Mouse (Mus musculus) intestine, embryonic 15.5 days (tissue): Measurements from ENCODE around the gene Nid2. TPM values are rescaled to one million over a fixed set of nuclear protein-coding genes. Genes with fewer than 3 reads are reported as not detected.

ENCODE experiments used
- ATAC-seq: fragments of 200-750 bp; cut with Nextera tagmentation; 2 replicates; pipeline ENCODE4 v1.8.0; 2017; ENCODE audit warnings: moderate TSS enrichment, moderate library complexity
- H3K27ac ChIP-seq: fragments of 300-500 bp; sonication (generic); 2 replicates; pipeline ENCODE4 v1.5.1; 2015; ENCODE audit warnings: mild to moderate bottlenecking, inconsistent platforms
- H3K27me3 ChIP-seq: fragments of 300-500 bp; sonication (generic); replicated peaks from 2 replicates; pipeline ENCODE4 v1.6.1; 2015; ENCODE audit warnings: inconsistent platforms
- H3K36me3 ChIP-seq: fragments of 300-500 bp; sonication (generic); 2 replicates; pipeline ENCODE4 v1.6.1; 2015; ENCODE audit warnings: inconsistent platforms
- H3K4me1 ChIP-seq: fragments of 300-500 bp; sonication (generic); replicated peaks from 2 replicates; pipeline ENCODE4 v1.6.1; 2015; ENCODE audit warnings: inconsistent platforms
- H3K4me2 ChIP-seq: fragments of 300-500 bp; sonication (generic); replicated peaks from 2 replicates; pipeline ENCODE4 v1.6.1; 2015; ENCODE audit warnings: mild to moderate bottlenecking, inconsistent platforms
- H3K4me3 ChIP-seq: fragments of 300-500 bp; sonication (generic); replicated peaks from 2 replicates; pipeline ENCODE4 v1.5.1; 2015; ENCODE audit warnings: inconsistent platforms
- H3K9ac ChIP-seq: fragments of 300-500 bp; sonication (generic); 2 replicates; pipeline ENCODE4 v1.6.1; 2015; ENCODE audit warnings: inconsistent platforms
- H3K9me3 ChIP-seq: fragments of 300-500 bp; sonication (generic); 2 replicates; pipeline ENCODE4 v1.6.1; 2016; ENCODE audit warnings: inconsistent platforms
- WGBS: fragments of 180-500 bp; shearing (Covaris S2); methylation state at CpG from one replicate; pipeline ENCODE4 v1.1.7; 2015; 5-methylcytosine and 5-hydroxymethylcytosine counted together
- polyA plus RNA-seq: library from polyadenylated mRNA; unstranded; fragments of >200 nt; fragmentation: Nextera tagmentation; extraction: Ambion mirVana; gene quantifications from 2 replicates; pipeline ENCODE4 v1.2.1, GENCODE M21; 2015

The Nid2 gene
- polyA plus RNA-seq, 1 experiment from 2014 or later = 76.8 TPM

- Histone ChIP-seq H3K27ac (peak overlapping the region; percentile 60; the same call in 1 of the 2 replicates), H3K4me2 (no peak overlapping the region), H3K4me3 (no peak overlapping the region), H3K36me3 (no peaks in the 10 kb centered on the region), H3K4me1 (peaks cover 13% of the 10 kb centered on the region; the same call in 1 of the 2 replicates), H3K27me3 (no peaks in the 10 kb centered on the region), H3K9me3 (no peaks in the 10 kb centered on the region), H3K9ac (no peak overlapping the region)
- peak; percentile 77; the same call in 1 of the 2 replicates for ATAC-seq
- WGBS = 49% methylated on average over 7 of the region's 7 CpGs
Measured at GRCm38 (mm10) chr14:19728737-19729136, 22.3 kb upstream of the Nid2 start.

- no peak overlapping the region for H3K4me3 ChIP-seq
- ATAC-seq = no peak
- no peak overlapping the region for H3K27ac ChIP-seq
- H3K27me3 ChIP-seq = no peaks in the 10 kb centered on the region
- H3K36me3 ChIP-seq = no peaks in the 10 kb centered on the region
- H3K4me1 ChIP-seq = peaks cover 16% of the 10 kb centered on the region; the same call in 1 of the 2 replicates
- H3K4me2 ChIP-seq = no peak overlapping the region
- H3K9me3 ChIP-seq = no peaks in the 10 kb centered on the region
- no peak overlapping the region for H3K9ac ChIP-seq
- 78% methylated on average over 2 of the region's 2 CpGs for WGBS
Measured at GRCm38 (mm10) chr14:19732097-19732496, 19.0 kb upstream of the Nid2 start.

GRCm38 (mm10) chr14:19733490-19734282, 17.4 kb upstream of the Nid2 start:
- Histone ChIP-seq H3K27ac (peak overlapping the region; percentile 59), H3K36me3 (no peaks in the 10 kb centered on the region), H3K4me1 (peaks cover 11% of the 10 kb centered on the region; the same call in 1 of the 2 replicates), H3K9me3 (no peaks in the 10 kb centered on the region), H3K9ac (no peak overlapping the region), H3K4me3 (no peak overlapping the region), H3K4me2 (no peak overlapping the region), H3K27me3 (no peaks in the 10 kb centered on the region)
- ATAC-seq = peak; percentile 53
- 45% methylated on average over 4 of the region's 4 CpGs for WGBS

GRCm38 (mm10) chr14:19735303-19735702, 15.8 kb upstream of the Nid2 start:
- 53% methylated on average over 6 of the region's 6 CpGs for WGBS
- H3K27me3 ChIP-seq = no peaks in the 10 kb centered on the region
- H3K4me3 ChIP-seq = no peak overlapping the region
- H3K4me2 ChIP-seq = no peak overlapping the region
- H3K36me3 ChIP-seq = no peaks in the 10 kb centered on the region
- peaks cover 8% of the 10 kb centered on the region; the same call in 1 of the 2 replicates for H3K4me1 ChIP-seq
- no peak for ATAC-seq
- H3K9ac ChIP-seq = no peak overlapping the region
- no peak overlapping the region for H3K27ac ChIP-seq
- no peaks in the 10 kb centered on the region for H3K9me3 ChIP-seq

GRCm38 (mm10) chr14:19737568-19737967, 13.5 kb upstream of the Nid2 start:
- Histone ChIP-seq H3K27me3 (no peaks in the 10 kb centered on the region), H3K36me3 (no peaks in the 10 kb centered on the region), H3K4me1 (peaks cover 8% of the 10 kb centered on the region; the same call in 1 of the 2 replicates), H3K4me2 (no peak overlapping the region), H3K4me3 (no peak overlapping the region), H3K9ac (no peak overlapping the region), H3K27ac (peak overlapping the region; percentile 78), H3K9me3 (no peaks in the 10 kb centered on the region)
- no peak for ATAC-seq

GRCm38 (mm10) chr14:19738094-19738843, 12.8 kb upstream of the Nid2 start:
- Histone ChIP-seq H3K4me3 (no peak overlapping the region), H3K36me3 (no peaks in the 10 kb centered on the region), H3K4me2 (no peak overlapping the region), H3K9me3 (no peaks in the 10 kb centered on the region), H3K27me3 (no peaks in the 10 kb centered on the region), H3K4me1 (peaks cover 8% of the 10 kb centered on the region; the same call in 1 of the 2 replicates), H3K27ac (peak overlapping the region; percentile 78), H3K9ac (no peak overlapping the region)
- 22% methylated on average over 5 of the region's 5 CpGs for WGBS
- ATAC-seq = peak; percentile 73

- no peaks in the 10 kb centered on the region for H3K36me3 ChIP-seq
- H3K27me3 ChIP-seq = no peaks in the 10 kb centered on the region
- H3K4me1 ChIP-seq = peaks cover 2% of the 10 kb centered on the region; the same call in 1 of the 2 replicates
- H3K9ac ChIP-seq = no peak overlapping the region
- no peak for ATAC-seq
- WGBS = 71% methylated on average over 9 of the region's 9 CpGs
- H3K4me2 ChIP-seq = no peak overlapping the region
- H3K27ac ChIP-seq = no peak overlapping the region
- H3K9me3 ChIP-seq = no peaks in the 10 kb centered on the region
- H3K4me3 ChIP-seq = no peak overlapping the region
Measured at GRCm38 (mm10) chr14:19739416-19740146, 11.5 kb upstream of the Nid2 start.

GRCm38 (mm10) chr14:19740147-19740738, 10.8 kb upstream of the Nid2 start:
- H3K9me3 ChIP-seq = no peaks in the 10 kb centered on the region
- no peak for ATAC-seq
- peaks cover 2% of the 10 kb centered on the region; the same call in 1 of the 2 replicates for H3K4me1 ChIP-seq
- H3K4me3 ChIP-seq = no peak overlapping the region
- no peaks in the 10 kb centered on the region for H3K27me3 ChIP-seq
- WGBS = 76% methylated on average over 6 of the region's 6 CpGs
- no peaks in the 10 kb centered on the region for H3K36me3 ChIP-seq
- H3K27ac ChIP-seq = no peak overlapping the region
- no peak overlapping the region for H3K4me2 ChIP-seq
- H3K9ac ChIP-seq = no peak overlapping the region

- ATAC-seq = no peak
- H3K27me3 ChIP-seq = no peaks in the 10 kb centered on the region
- no peak overlapping the region for H3K4me3 ChIP-seq
- WGBS = 65% methylated on average over 5 of the region's 5 CpGs
- no peaks in the 10 kb centered on the region for H3K9me3 ChIP-seq
- H3K36me3 ChIP-seq = no peaks in the 10 kb centered on the region
- H3K27ac ChIP-seq = no peak overlapping the region
- no peak overlapping the region for H3K4me2 ChIP-seq
- H3K9ac ChIP-seq = no peak overlapping the region
- H3K4me1 ChIP-seq = no peaks in the 10 kb centered on the region
Measured at GRCm38 (mm10) chr14:19744876-19745275, 6.2 kb upstream of the Nid2 start.

GRCm38 (mm10) chr14:19746232-19746631, 4.8 kb upstream of the Nid2 start:
- Histone ChIP-seq H3K27ac (no peak overlapping the region), H3K27me3 (no peaks in the 10 kb centered on the region), H3K9ac (no peak overlapping the region), H3K4me2 (no peak overlapping the region), H3K4me3 (no peak overlapping the region), H3K4me1 (peaks cover 10% of the 10 kb centered on the region), H3K36me3 (no peaks in the 10 kb centered on the region), H3K9me3 (no peaks in the 10 kb centered on the region)
- no peak for ATAC-seq
- WGBS = 72% methylated on average over 2 of the region's 2 CpGs

GRCm38 (mm10) chr14:19746731-19747130, 4.3 kb upstream of the Nid2 start:
- H3K9me3 ChIP-seq = no peaks in the 10 kb centered on the region
- no peaks in the 10 kb centered on the region for H3K27me3 ChIP-seq
- no peak overlapping the region for H3K4me2 ChIP-seq
- no peak for ATAC-seq
- H3K36me3 ChIP-seq = no peaks in the 10 kb centered on the region
- peaks cover 10% of the 10 kb centered on the region for H3K4me1 ChIP-seq
- no peak overlapping the region for H3K9ac ChIP-seq
- no peak overlapping the region for H3K4me3 ChIP-seq
- H3K27ac ChIP-seq = no peak overlapping the region
- WGBS = 85% methylated on average over 2 of the region's 2 CpGs

GRCm38 (mm10) chr14:19749743-19750142, 1.3 kb upstream of the Nid2 start:
- no peak overlapping the region for H3K9ac ChIP-seq
- 63% methylated on average over 2 of the region's 2 CpGs for WGBS
- peaks cover 15% of the 10 kb centered on the region for H3K4me1 ChIP-seq
- no peak for ATAC-seq
- H3K9me3 ChIP-seq = no peaks in the 10 kb centered on the region
- H3K36me3 ChIP-seq = no peaks in the 10 kb centered on the region
- 0 out of 2 replicates have a peak, but pooled peaks cover 4% of the 10 kb centered on the region for H3K27me3 ChIP-seq
- no peak overlapping the region for H3K4me3 ChIP-seq
- H3K4me2 ChIP-seq = no peak overlapping the region
- H3K27ac ChIP-seq = no peak overlapping the region
